Mouse (Mus musculus) right cerebral cortex, postnatal 14 days (tissue): ENCODE measurements at regions not wholly inside any gene's neighbourhood (a gene's known extent, or its start where the extent isn't known, plus 50 kb on each side); places are given as distances from the start of the nearest gene placed in this dataset.
A peak's percentile ranks its signal among the peaks of the same experiment; 100 is the strongest.
"Not testable (repeated sequence)": the region's sequence is repeated elsewhere in the genome, so short reads cannot be mapped to it uniquely, and the experiment has no call there.

Experiments
- DNase-seq: peaks from one replicate; pipeline ENCODE4 v3.0.0; 2022

GRCm38 (mm10) chr9:31650362-31651130, 186.3 kb upstream of the Tmem45b start:
- no peak for DNase-seq

- no peak for DNase-seq
Observed at GRCm38 (mm10) chr9:31649073-31649472, 184.8 kb upstream of the Tmem45b start.

GRCm38 (mm10) chr9:31648551-31648950, 184.3 kb upstream of the Tmem45b start:
- no peak for DNase-seq

GRCm38 (mm10) chr9:31645114-31645513, 180.9 kb upstream of the Tmem45b start:
- DNase-seq, result no peak

GRCm38 (mm10) chr9:31644106-31644505, 179.8 kb upstream of the Tmem45b start:
- DNase-seq, result no peak

GRCm38 (mm10) chr9:31642169-31642568, 177.9 kb upstream of the Tmem45b start:
- DNase-seq, result no peak

- DNase-seq, result no peak
Observed at GRCm38 (mm10) chr9:31628291-31628690, 164.0 kb upstream of the Tmem45b start.

GRCm38 (mm10) chr9:31621553-31621952, 157.3 kb upstream of the Tmem45b start:
- not testable (repeated sequence) for DNase-seq

- DNase-seq, result no peak
Observed at GRCm38 (mm10) chr9:31619344-31619743, 155.1 kb upstream of the Tmem45b start.

- DNase-seq, result no peak
Observed at GRCm38 (mm10) chr9:31614250-31614945, 150.1 kb upstream of the Tmem45b start.

GRCm38 (mm10) chr9:31611036-31611695, 146.9 kb upstream of the Tmem45b start:
- DNase-seq, result no peak

GRCm38 (mm10) chr9:31610631-31611030, 146.4 kb upstream of the Tmem45b start:
- DNase-seq, result no peak

- DNase-seq, result peak; percentile 14
Observed at GRCm38 (mm10) chr9:31610212-31610611, 145.9 kb upstream of the Tmem45b start.

- no peak for DNase-seq
Observed at GRCm38 (mm10) chr9:31609731-31610130, 145.5 kb upstream of the Tmem45b start.

GRCm38 (mm10) chr9:31608084-31608870, 144.0 kb upstream of the Tmem45b start:
- no peak for DNase-seq

GRCm38 (mm10) chr9:31606936-31607335, 142.7 kb upstream of the Tmem45b start:
- DNase-seq, result no peak

GRCm38 (mm10) chr9:31604497-31605090, 140.3 kb upstream of the Tmem45b start:
- DNase-seq, result no peak

GRCm38 (mm10) chr9:31602707-31603106, 138.4 kb upstream of the Tmem45b start:
- DNase-seq, result no peak

- no peak for DNase-seq
Observed at GRCm38 (mm10) chr9:31595096-31595495, 130.8 kb upstream of the Tmem45b start.

GRCm38 (mm10) chr9:31587671-31588070, 123.4 kb upstream of the Tmem45b start:
- no peak for DNase-seq

- no peak for DNase-seq
Observed at GRCm38 (mm10) chr9:31583983-31584382, 119.7 kb upstream of the Tmem45b start.

GRCm38 (mm10) chr9:31582947-31583346, 118.7 kb upstream of the Tmem45b start:
- no peak for DNase-seq
